Mouse (Mus musculus) common myeloid progenitor, adult 5-6 weeks (primary cell): ENCODE measurements around the gene Shisa9. TPM values are rescaled to one million over a fixed set of nuclear protein-coding genes. Genes with fewer than 3 reads are reported as not detected.

Experiments
- ATAC-seq: replicated peaks from 2 replicates; pipeline ENCODE4 v1.8.0; 2016; ENCODE audit warnings: low read depth, mild to moderate bottlenecking, moderate TSS enrichment, inconsistent platforms; ENCODE audit not compliant: poor library complexity, severe bottlenecking
- total RNA-seq: library from RNA; stranded (forward); fragments of 200-1000, 187-1606 nt; gene quantifications from 2 replicates; pipeline ENCODE4 v1.2.3, GENCODE M21; 2017

Gene Shisa9
- not detected in 2 replicates for total RNA-seq

DNA sequence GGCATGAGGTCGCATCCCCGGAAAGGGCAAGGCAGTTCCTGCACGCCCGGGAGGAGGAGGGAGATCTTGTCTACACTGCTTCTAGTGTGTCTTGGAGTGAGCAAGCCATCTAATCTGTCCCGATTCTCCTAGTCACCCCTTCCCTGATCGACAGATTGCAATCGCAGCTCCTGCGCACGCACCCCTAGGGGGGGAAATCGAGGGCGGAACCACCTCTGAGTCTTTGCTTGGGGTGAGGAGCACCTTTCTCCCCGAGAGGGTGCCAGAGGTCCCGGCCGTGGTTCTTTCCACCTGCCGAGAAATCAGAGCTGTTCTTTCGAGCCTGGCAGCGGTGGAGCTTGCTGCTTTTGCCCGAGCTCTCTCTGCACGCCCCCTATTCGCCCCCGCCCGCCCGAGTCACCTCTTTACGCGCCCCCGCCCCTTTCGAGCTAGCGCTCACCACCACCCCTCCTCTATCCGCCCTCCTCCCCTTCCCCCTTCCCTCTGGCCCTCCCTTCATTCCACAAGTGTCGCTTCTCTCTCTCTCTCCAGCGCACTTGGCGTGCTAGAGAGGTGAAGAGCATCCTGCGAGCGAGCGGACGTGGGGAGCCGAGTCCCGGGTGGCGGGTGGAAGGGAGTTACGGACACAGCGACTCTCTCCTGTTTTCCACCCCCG lies at the start of gene Shisa9:
TSS of gene Shisa9 (plus strand) at position 498 of the 655 bp plus-strand sequence.
- ATAC-seq: no peak

DNA sequence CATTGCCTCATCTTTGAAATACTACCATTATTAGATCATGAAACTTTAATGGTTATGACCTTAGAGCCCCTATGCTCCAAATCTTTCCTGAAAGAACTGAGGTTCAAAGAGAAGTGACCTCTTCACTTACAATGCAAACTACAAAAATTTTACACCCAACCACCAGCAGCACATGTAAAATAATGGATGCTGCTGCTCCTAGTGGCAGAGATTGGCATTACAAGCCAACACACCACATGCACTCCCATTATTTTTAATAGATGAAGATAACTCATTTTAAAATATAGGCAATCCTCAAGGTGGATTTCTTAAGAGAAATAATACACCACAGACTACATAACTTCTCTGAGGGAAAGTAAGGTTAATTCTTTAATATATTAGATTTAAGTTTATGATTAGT lies 43.4 kb upstream of the Shisa9 start:
- ATAC-seq: peak; percentile 65; the same call in 1 of the 2 replicates

DNA sequence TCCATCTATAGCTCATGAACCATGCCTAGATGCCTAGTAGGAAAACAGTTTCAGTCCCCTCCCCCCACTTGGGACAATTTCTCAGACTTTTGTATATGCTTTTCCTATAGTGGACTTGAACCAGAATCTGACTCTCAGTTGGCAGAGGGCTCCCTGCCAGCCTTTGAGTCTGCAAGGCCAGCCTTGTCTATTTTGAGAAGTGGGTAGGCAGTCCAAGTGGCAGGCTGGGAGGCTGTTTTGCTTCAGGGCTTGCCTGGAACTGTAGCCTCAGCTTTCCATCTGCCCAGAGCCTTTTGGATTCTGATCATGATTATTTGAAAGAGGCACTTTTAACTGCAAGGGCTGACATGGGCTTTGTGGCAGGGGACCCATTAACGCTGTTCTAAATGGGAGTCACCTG lies 23.2 kb upstream of the Shisa9 start:
- ATAC-seq: no peak

DNA sequence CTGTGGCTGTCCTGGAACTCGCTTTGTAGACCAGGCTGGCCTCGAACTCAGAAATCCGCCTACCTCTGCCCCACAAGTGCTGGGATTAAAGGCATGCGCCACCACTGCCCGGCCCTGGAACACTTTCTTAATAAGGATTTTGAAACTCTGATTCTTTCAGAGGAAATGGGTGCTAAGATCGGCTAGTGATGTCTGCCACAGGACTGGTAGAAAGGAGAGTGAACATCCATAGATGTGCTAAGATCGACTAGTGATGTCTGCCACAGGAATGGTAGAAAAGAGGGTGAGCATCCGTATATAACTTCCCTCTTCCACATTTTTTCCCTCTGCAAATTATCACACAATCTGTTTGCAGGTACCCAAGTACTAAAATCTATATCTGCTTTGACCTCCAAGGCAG lies 17.9 kb upstream of the Shisa9 start:
- no peak for ATAC-seq

DNA sequence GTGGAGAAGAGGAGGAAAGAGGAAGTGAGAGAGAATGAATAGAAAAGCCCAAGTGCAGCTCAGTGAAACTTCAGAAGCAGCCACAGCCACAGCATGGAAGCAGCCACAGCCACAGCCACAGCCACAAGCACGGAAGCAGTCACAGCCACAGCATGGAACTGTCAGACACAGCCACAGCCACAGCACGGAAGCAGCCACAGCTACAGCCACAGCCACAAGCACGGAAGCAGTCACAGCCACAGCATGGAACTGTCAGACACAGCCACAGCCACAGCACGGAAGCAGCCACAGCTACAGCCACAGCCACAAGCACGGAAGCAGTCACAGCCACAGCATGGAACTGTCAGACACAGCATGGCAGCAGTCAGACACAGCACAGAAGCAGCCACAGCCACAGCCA lies 17.1 kb upstream of the Shisa9 start:
- peak; percentile 76 for ATAC-seq

DNA sequence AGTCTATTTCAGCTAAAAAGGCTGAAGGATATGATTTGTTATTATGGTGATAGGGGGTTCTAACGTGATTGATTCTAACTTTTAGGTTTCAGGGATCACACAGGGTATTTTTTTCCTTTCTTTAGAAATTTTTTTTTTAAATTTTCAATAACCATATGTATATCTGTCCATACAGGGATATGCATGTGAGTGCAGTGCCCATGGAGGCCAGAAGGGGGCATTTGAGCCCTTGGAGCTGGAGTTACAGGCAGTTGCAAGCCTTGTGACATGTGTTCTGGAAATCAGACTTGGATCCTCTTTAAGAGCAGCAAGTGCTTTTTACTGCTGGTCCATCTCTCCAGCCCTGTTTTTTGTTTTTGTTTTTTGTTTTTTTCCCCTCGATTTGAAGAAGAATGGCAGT lies 16.3 kb upstream of the Shisa9 start:
- ATAC-seq: no peak

DNA sequence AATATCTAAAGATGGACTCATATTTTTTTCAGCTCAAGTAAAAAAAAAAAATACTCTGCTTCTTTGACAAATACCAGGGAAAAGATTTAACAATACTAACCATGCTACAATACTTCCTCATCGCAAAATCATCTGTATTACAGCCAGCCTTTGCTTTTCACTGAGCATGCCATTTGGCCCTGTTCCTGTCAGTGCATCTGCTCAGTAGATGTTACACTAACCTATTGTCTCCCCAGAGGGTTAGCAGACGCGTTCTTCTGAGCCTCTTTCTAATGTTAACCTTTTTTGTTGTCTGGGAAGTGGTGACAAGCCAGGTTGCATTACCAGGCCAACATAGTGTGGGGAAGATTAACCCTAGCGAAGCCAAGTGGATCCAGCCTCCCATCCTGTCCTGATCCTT lies 10.2 kb upstream of the Shisa9 start:
- ATAC-seq: no peak

DNA sequence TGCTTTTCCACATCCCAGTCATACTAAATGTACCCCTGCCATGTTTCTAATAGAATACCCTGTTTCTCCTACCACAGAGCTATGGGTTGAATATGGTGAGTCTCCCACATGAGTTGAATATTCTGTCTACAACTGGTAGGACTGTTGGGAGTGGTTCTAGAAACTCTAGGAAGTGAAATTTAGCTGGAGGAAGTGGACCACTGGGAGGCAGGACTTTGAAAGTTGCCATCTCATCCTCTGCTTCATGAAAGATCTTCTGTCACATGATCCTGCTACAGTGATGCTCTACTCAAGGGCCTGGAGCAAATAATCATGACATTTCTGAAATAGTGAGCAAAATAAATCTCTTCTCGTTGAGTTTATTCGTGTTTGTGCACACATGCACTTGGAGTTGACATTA lies 7.2 kb upstream of the Shisa9 start:
- no peak for ATAC-seq

DNA sequence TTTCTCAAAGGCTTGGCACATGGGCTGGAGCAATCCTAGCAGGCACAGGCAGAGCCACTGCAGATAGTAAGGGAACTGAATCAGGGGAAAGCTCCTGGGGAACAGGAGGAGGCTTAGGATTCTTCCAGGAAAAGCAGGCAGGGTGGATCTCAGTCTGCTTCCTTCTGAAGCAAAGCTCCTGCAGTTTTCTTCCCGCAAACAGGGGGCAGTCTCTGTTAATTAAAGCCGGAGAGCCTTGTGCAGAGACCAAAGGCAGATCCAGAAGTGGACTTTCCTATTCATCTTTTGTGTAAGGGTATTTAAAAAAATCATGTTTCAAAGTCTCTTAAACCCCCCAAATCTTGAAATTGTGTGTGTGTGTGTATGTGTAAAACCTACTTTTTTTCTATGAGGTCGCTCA lies 3.1 kb upstream of the Shisa9 start:
- no peak for ATAC-seq

DNA sequence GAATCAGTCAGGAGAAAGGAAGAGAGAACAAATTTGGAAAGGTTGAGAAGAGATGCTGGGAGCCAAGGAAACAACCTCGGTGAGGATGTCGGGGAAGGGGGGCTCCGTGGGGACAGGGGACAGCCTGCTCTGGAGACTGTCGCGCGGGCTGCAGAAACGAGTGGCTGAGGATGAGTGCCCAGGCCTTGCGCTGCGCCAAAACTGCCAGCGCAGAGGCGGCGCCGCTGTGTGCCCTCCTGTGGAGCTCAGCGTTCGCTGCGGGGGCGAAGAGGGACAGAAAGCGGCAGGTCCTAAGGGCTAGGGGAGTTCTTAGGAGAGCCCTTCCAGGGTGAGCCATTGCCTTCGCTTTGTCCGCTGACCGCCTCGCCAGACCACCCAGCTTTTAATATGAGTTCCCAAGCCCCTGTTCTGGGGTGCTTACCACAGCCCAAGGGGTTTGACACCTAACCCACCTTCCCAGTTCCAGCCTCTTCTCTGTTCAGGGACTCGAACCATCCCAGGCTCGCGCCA lies 752 bp upstream of the Shisa9 start:
- ATAC-seq: peak; percentile 38; the same call in 1 of the 2 replicates

DNA sequence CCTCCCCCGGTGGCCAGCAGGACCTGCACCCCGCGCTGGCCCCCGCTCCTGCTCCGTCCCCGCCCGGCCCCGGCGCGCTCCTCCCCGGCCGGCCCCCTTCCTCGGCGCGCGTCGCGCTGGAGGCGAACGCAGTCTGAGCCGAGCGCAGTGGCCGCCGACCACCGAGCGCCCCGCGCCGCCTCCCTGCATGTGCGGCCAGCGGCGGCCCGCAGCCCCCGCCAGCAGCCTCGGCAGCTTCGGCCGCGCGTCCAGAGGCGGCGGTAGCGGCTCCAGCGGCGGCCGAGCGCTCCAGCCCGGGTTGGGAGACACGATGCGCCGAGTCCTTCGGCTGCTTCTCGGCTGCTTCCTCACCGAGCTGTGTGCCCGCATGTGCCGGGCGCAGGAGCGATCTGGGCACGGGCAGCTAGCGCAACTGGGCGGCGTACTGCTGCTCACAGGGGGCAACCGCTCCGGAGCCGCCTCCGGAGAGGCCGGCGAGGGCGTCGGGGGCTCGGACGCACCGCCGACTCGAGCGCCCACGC lies 418 bp downstream of the Shisa9 start:
- ATAC-seq: no peak

DNA sequence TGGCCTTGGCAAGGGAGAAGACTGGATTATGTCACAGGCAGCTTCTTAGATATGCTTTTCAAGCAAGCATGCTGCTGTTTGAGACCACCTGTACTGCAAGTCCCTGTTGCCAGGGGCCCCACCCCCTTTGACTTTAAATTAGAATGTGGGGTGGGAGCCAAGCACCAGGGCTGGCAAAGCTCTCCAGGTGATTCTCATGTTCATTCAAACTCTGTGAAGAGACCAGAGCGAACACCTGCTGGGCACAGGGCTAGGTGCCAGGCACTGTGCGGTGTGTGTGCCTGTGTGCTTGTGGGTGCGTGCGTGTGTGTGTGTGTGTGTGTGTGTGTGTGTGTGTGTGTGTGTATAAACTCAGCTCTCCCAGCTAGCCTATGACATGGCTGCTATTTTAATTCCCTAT lies 3.1 kb downstream of the Shisa9 start:
- ATAC-seq: no peak

DNA sequence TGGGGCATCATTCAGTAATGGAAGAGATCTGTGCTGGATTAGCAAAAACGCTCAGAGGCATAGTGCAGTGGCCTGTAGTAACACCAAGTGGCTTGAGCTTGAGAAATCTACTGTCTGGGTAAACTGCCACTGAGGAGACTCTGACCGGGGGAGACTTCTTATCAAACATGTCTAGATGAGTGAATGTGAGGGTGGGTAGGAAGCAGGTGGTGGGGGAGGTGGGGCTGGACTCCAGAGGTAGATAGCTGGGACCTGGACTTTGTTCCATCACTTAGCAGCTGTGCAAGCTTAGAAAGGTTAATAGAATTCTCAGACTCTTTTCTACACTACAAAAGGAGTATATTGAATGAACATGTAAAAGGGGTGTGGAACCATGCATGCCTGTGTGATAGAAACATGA lies 21.3 kb downstream of the Shisa9 start:
- ATAC-seq: no peak

DNA sequence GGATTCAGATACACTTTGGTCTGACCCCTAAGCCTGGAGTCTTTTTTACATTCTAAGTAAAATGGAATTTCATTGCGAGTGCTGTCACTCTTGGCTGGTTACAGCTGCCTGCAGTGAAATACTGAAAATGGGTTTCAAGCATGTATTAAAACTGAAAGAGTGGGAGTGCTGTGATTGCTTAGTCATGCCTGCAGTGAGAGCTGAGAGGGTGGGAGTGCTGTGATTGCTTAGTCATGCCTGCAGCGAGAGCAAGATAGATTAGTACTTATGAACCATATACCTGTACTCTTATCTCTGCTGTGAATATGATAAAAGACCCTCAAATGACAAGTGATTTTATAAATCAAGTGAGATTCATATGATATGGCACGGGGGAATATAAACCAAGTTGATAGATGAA lies 26.2 kb downstream of the Shisa9 start:
- no peak for ATAC-seq

DNA sequence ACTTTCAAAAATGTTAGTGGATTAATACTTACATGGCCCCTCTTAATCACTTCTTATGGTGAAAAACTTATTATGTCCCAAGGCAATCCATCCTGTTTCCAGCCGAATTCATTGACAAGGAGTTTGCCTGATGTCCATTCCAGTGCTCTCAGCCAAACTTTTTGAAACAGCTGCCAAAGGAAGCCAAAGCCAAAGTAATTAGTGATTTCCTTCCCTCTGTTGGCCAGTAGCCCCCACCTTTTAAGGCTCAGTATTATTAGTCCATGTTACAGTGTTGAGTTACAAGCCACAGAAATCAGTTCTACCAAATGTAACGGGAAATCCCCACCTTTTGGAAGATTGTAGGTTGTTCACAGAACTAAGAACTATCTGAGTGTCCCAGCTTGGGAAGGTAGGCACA lies 28.8 kb downstream of the Shisa9 start:
- no peak for ATAC-seq

DNA sequence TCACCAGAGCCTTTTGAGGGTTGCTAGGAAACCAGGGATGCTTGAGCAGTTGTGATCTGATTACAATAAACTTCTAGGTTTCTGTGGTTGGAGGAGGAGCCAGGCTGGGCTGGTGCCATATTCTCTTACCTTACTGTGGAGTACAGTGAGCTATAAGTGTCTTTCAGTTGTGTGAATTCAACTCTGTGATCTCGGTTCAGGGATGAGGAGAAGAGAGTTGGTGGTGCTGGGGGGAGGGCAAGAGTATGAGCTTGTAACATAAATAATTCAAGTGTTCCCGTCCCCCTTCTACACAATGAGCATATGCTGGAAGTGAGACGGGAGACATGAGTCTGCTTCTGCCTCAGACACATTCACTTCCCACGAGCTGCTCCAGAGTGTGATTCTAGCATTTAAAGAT lies 30.6 kb downstream of the Shisa9 start:
- ATAC-seq: no peak

DNA sequence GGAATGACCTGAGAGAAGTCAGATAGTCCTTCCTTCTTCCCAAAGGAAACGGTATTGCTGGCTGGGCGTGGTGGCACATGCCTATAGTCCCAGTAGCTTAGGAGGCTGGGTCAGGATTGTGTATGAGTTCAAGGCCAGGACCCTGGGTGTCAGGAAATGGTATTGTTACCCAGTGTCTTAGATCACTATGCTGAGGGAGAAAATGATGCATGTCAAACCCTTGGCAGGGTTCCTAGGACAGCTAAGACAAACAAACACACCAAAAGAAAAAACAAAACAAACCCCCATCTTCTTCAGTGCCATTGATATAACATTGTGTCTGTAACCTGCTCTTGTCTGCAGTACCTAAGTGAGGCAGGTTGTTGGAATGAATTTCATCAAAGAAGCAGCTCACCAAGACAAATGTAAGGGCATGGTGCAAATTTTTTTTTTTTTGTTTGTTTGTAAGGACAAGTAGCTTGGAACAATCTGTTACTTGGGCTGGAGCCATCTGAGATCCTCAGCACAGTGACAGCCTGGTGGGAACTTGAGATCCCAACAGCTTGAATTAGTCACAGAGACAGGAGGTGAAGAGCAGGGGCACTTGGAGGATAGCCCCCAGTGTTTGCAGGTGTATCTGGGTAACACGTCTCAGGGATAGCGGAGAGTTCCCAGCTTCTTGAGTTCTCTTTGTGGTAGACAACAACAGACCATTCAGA lies 34.2 kb downstream of the Shisa9 start:
- ATAC-seq: no peak

DNA sequence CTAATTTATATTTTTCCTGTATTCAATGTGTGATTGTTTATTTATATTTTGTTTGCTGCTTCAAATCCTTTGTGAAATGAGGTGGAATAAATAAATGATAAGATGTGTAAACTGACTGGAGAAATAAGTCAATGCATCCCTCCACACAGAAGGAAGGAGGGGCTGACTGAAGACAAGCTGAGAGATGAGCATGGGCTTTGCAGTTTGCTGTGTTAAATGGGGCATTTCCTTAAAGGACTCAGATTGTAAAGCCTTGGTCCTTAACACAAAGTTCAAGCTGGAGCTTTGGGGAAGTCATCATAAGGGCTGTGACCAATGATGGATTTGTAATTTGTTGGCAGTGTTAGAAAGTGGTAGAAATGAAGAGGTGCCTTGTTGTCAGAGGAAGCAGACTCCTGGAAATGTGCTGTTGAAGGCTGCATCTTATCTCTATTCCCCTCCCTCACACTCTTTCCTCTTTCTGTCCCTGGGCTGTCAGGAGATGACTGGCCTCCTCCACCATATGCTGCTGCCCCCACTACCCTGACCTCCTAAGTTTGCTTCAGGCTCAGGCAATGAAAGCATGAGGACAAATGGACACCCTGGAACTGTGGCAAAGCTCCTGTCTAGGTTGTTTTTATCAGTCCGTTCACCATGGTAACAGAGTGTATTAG lies 36.3 kb downstream of the Shisa9 start:
- peak; percentile 98 for ATAC-seq

DNA sequence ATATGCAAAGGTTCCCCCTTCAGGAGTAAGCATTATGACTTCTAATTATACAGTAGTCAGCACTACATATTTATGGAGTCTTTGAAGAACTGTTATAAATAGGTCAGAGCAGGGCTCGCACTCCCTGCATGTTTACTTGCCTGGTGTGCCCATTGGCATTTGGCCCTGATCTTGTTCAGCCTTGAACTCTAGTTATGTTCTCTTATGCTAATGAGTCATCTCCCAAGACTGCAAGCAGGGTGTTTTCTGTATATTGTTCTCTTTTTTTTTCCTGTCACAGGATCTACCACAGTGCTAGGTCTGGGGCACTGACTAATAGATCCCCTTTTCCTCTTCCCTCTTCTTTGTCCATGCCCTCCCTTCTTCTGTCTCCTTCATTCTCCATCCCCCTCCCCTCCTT lies 48.5 kb downstream of the Shisa9 start:
- no peak for ATAC-seq

DNA sequence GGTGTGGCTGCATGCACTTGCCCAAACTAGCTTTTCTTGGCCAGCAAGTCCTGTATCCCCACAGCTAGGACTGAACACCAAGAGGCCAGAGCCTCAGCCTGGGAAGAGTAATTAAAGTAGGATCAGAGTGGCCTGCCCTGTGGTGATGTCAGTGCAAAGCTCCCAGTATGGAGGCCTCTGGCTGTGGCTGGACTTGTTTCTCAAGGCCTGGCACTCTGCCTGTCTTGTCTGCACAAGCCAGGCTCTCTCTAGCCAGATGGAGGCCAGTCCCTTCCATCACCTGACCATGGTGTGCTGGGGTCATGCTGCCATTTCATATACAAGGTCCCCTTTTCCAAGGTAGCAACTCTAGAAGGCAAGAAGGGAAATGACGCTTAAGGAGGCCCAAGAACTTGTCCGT lies 51.0 kb downstream of the Shisa9 start:
- no peak for ATAC-seq

DNA sequence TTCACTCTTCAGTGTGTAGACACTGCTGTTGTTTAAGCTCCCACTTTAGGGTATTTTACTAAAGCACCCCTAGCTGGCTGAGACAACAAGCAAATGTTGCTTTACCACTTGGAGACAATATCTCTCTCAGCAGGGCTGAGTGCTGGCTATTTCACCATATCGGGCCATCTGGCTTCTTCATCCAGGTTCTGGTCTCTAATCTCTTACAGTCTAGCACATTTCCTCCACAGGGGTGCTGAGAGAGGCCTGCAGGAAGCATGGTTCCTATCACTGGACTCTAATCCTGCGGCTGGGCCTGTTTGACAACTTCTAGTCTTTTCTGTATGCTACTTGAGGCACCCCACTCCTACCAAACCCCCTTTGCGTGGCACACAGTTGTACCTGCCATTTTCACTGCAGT lies 51.7 kb downstream of the Shisa9 start:
- ATAC-seq: no peak
